Mouse (Mus musculus): Measurements from ENCODE around the gene Dcbld1. TPM values are rescaled to one million over a fixed set of nuclear protein-coding genes. Genes with fewer than 3 reads are reported as not detected.
"Not testable (repeated sequence)": the region's sequence is repeated elsewhere in the genome, so short reads cannot be mapped to it uniquely, and the experiment has no call there.

Gene Dcbld1
- total and polyA plus RNA-seq, 3 experiments = under 0.01 TPM; not detected in 2

DNA sequence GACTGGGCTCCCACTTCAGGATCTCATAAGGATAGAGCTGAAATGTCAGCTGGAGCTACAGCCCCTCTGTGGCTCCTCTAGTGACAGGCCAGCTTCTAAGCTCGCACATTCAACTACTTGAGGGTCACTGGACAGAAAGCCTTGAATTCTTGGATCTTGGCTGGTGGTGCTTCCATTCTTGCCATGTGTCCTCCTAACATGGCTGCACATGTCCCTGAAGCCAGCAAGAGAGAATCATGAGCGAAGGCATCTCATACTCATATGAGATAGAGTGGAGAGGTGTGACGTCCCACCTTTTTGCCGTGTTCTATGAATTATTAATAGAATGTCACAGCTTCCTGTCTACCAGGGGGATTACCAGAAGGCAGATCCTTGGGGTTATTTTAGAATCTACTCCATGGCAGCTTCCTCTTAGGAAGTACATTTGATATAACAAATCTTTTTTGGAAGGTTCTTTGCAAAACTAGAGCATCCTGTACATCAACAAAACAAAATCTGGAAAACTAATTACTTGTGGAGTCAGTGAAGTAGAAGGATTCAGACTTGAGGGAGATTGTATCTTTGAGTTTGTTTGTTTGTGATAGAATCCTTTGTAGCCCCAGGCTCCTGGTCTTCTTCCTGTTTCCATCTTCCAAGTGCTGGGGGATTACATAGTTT is 60.6 kb downstream of the Dcbld1 start:
- no peaks in the 10 kb centered on the region for H3K36me3 ChIP-seq (replicated peaks)
- no peaks in the 10 kb centered on the region for H3K27me3 ChIP-seq (ENCODE audit: insufficient read depth, low read length)
- H3K4me3 ChIP-seq (ENCODE audit: low read depth, low read length) = no peak overlapping the region
- no peak for DNase-seq (ENCODE audit: low spot score)
- H3K9me3 ChIP-seq (replicated peaks) = no peaks in the 10 kb centered on the region
- no peak for ATAC-seq (ENCODE audit: extremely low read depth, insufficient number of reproducible peaks, low FRiP score, poor library complexity, severe bottlenecking)
- no peak for TF ChIP-seq CTCF (IDR thresholded peaks at IDR 0.05; ENCODE audit: low read depth, low read length)
- no peak for TF ChIP-seq GATA1 (IDR thresholded peaks at IDR 0.05; ENCODE audit: borderline replicate concordance, low read length)
- TF ChIP-seq TAL1 (conservative IDR thresholded peaks at IDR 0.05; ENCODE audit: low read depth, low read length) = no peak
- TF ChIP-seq GATA2 (IDR thresholded peaks at IDR 0.05; ENCODE audit: borderline replicate concordance, low read depth, low read length) = no peak
- TF ChIP-seq POLR2AphosphoS5 (IDR thresholded peaks at IDR 0.05; ENCODE audit: insufficient replicate concordance, low read depth, low read length) = no peak
- no peaks in the 10 kb centered on the region for H3K4me1 ChIP-seq (ENCODE audit: insufficient read depth, low read depth, low read length)

DNA sequence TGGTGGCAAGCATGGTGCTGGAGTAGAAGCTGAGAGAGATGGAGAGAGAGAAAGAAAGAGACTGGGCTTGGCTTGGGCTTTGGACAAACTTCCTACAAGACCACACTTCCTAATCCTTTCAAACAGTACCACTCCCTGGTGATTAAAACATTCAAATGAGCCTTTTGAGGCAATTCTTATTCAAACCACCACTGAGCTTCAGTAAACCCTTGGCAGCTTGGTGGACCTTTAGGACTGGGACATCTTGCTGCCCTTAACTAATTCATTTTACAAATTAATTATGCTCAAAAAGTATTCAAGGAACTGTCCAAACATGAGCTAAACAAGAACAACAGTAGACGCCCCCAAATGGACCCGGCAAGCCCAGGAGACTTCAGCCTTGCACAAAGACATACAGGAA is 62.5 kb downstream of the Dcbld1 start:
- no peaks in the 10 kb centered on the region for H3K9me3 ChIP-seq (replicated peaks)
- DNase-seq (ENCODE audit: low spot score) (no peak), ATAC-seq (ENCODE audit: extremely low read depth, insufficient number of reproducible peaks, low FRiP score, poor library complexity, severe bottlenecking) (no peak)
- no peak for TF ChIP-seq CTCF (IDR thresholded peaks at IDR 0.05; ENCODE audit: low read depth, low read length)
- TF ChIP-seq GATA1 (IDR thresholded peaks at IDR 0.05; ENCODE audit: borderline replicate concordance, low read length) = no peak
- TF ChIP-seq TAL1 (conservative IDR thresholded peaks at IDR 0.05; ENCODE audit: low read depth, low read length) = no peak
- no peak for TF ChIP-seq GATA2 (IDR thresholded peaks at IDR 0.05; ENCODE audit: borderline replicate concordance, low read depth, low read length)
- TF ChIP-seq POLR2AphosphoS5 (IDR thresholded peaks at IDR 0.05; ENCODE audit: insufficient replicate concordance, low read depth, low read length) = no peak
- H3K27me3 ChIP-seq (ENCODE audit: insufficient read depth, low read length) = no peaks in the 10 kb centered on the region
- H3K36me3 ChIP-seq (replicated peaks) = no peaks in the 10 kb centered on the region
- H3K4me1 ChIP-seq (ENCODE audit: insufficient read depth, low read depth, low read length) = no peaks in the 10 kb centered on the region
- no peak overlapping the region for H3K4me3 ChIP-seq (ENCODE audit: low read depth, low read length)

GRCm38 (mm10) chr10:52298568-52298967 is 65.1 kb downstream of the Dcbld1 start:
- ATAC-seq (ENCODE audit: extremely low read depth, insufficient number of reproducible peaks, low FRiP score, poor library complexity, severe bottlenecking); DNase-seq (ENCODE audit: low spot score): not testable (repeated sequence)

GRCm38 (mm10) chr10:52301766-52302165 is 68.3 kb downstream of the Dcbld1 start:
- H3K4me1 ChIP-seq (ENCODE audit: insufficient read depth, low read depth, low read length) = no peaks in the 10 kb centered on the region
- no peak for DNase-seq (ENCODE audit: low spot score)

More at GRCm38 (mm10) chr10:52298568-52298967, 65.1 kb downstream of the Dcbld1 start:
- not testable (repeated sequence) for H3K9me3 ChIP-seq (replicated peaks); H3K4me1 ChIP-seq (ENCODE audit: insufficient read depth, low read depth, low read length); H3K36me3 ChIP-seq (replicated peaks); H3K4me3 ChIP-seq (ENCODE audit: low read depth, low read length); H3K27me3 ChIP-seq (ENCODE audit: insufficient read depth, low read length)

GRCm38 (mm10) chr10:52302271-52302670 is 68.9 kb downstream of the Dcbld1 start:
- no peak for DNase-seq (ENCODE audit: low spot score)
- Histone ChIP-seq H3K4me3 (ENCODE audit: low read depth, low read length) (no peak overlapping the region), H3K4me1 (ENCODE audit: insufficient read depth, low read depth, low read length) (no peaks in the 10 kb centered on the region), H3K36me3 (replicated peaks) (no peaks in the 10 kb centered on the region), H3K9me3 (replicated peaks) (no peaks in the 10 kb centered on the region), H3K27me3 (ENCODE audit: insufficient read depth, low read length) (no peaks in the 10 kb centered on the region)
- TF ChIP-seq TAL1 (conservative IDR thresholded peaks at IDR 0.05; ENCODE audit: low read depth, low read length) (no peak), POLR2AphosphoS5 (IDR thresholded peaks at IDR 0.05; ENCODE audit: insufficient replicate concordance, low read depth, low read length) (no peak), GATA1 (IDR thresholded peaks at IDR 0.05; ENCODE audit: borderline replicate concordance, low read length) (no peak), CTCF (IDR thresholded peaks at IDR 0.05; ENCODE audit: low read depth, low read length) (no peak), GATA2 (IDR thresholded peaks at IDR 0.05; ENCODE audit: borderline replicate concordance, low read depth, low read length) (no peak)
- ATAC-seq (ENCODE audit: extremely low read depth, insufficient number of reproducible peaks, low FRiP score, poor library complexity, severe bottlenecking) = no peak

More at GRCm38 (mm10) chr10:52301766-52302165, 68.3 kb downstream of the Dcbld1 start:
- no peaks in the 10 kb centered on the region for H3K27me3 ChIP-seq (ENCODE audit: insufficient read depth, low read length)
- no peak overlapping the region for H3K4me3 ChIP-seq (ENCODE audit: low read depth, low read length)
- H3K9me3 ChIP-seq (replicated peaks) = no peaks in the 10 kb centered on the region
- no peak for ATAC-seq (ENCODE audit: extremely low read depth, insufficient number of reproducible peaks, low FRiP score, poor library complexity, severe bottlenecking)
- H3K36me3 ChIP-seq (replicated peaks) = no peaks in the 10 kb centered on the region
- TF ChIP-seq TAL1 (conservative IDR thresholded peaks at IDR 0.05; ENCODE audit: low read depth, low read length) = no peak
- no peak for TF ChIP-seq POLR2AphosphoS5 (IDR thresholded peaks at IDR 0.05; ENCODE audit: insufficient replicate concordance, low read depth, low read length)
- no peak for TF ChIP-seq GATA2 (IDR thresholded peaks at IDR 0.05; ENCODE audit: borderline replicate concordance, low read depth, low read length)

DNA sequence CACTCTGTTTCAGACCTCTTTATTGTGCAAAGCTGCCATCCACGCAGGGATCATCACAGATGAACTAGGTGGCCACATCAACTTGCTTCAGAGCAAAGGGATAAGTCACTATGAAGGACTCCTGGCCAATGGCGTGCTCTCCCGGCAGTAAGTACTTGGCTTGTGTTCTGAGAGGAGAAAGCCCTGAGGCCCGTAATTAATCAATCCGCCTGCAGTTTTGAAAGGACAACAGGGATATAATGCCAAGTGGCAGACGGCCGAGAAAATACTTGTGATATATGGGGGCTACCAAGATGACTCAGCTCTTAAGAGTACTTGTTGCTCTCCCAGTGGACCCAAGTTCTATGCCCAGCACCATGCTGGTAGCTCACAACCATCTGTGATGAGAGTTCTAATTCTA is 71.2 kb downstream of the Dcbld1 start:
- TF ChIP-seq GATA1 (IDR thresholded peaks at IDR 0.05; ENCODE audit: borderline replicate concordance, low read length) = no peak
- no peak for TF ChIP-seq POLR2AphosphoS5 (IDR thresholded peaks at IDR 0.05; ENCODE audit: insufficient replicate concordance, low read depth, low read length)
- TF ChIP-seq TAL1 (conservative IDR thresholded peaks at IDR 0.05; ENCODE audit: low read depth, low read length) = no peak
- TF ChIP-seq CTCF (IDR thresholded peaks at IDR 0.05; ENCODE audit: low read depth, low read length) = no peak
- no peak for TF ChIP-seq GATA2 (IDR thresholded peaks at IDR 0.05; ENCODE audit: borderline replicate concordance, low read depth, low read length)
- H3K9me3 ChIP-seq (replicated peaks) = no peaks in the 10 kb centered on the region
- H3K27me3 ChIP-seq (ENCODE audit: insufficient read depth, low read length) = no peaks in the 10 kb centered on the region
- H3K4me3 ChIP-seq (ENCODE audit: low read depth, low read length) = no peak overlapping the region
- no peaks in the 10 kb centered on the region for H3K4me1 ChIP-seq (ENCODE audit: insufficient read depth, low read depth, low read length)
- H3K36me3 ChIP-seq (replicated peaks) = no peaks in the 10 kb centered on the region
- no peak for ATAC-seq (ENCODE audit: extremely low read depth, insufficient number of reproducible peaks, low FRiP score, poor library complexity, severe bottlenecking)
- DNase-seq (ENCODE audit: low spot score) = no peak
